Mouse (Mus musculus) NIH3T3 (cell line): ENCODE measurements around the gene Specc1.

ENCODE experiments used
- DNase-seq: peaks from one replicate; pipeline ENCODE4 v3.0.0-alpha.2; 2012; ENCODE audit warnings: low read depth

The Specc1 gene

GRCm38 (mm10) chr11:62177395-62178113 is 221.0 kb downstream of the Specc1 start:
- no peak for DNase-seq

GRCm38 (mm10) chr11:62180791-62181190 is 224.2 kb downstream of the Specc1 start:
- DNase-seq: no peak

GRCm38 (mm10) chr11:62184900-62185299 is 228.3 kb downstream of the Specc1 start:
- DNase-seq: peak; percentile 50

GRCm38 (mm10) chr11:62187074-62187473 is 230.5 kb downstream of the Specc1 start:
- DNase-seq: no peak

- DNase-seq: peak; percentile 48
Observed at GRCm38 (mm10) chr11:62192050-62192449, 235.5 kb downstream of the Specc1 start.

- DNase-seq: no peak
Observed at GRCm38 (mm10) chr11:62193116-62193515, 236.6 kb downstream of the Specc1 start.

- no peak for DNase-seq
Observed at GRCm38 (mm10) chr11:62194217-62194616, 237.7 kb downstream of the Specc1 start.

GRCm38 (mm10) chr11:62200901-62201512 is 244.4 kb downstream of the Specc1 start:
- DNase-seq: peak; percentile 49

- no peak for DNase-seq
Observed at GRCm38 (mm10) chr11:62202645-62203044, 246.1 kb downstream of the Specc1 start.

- DNase-seq: no peak
Observed at GRCm38 (mm10) chr11:62209111-62209510, 252.5 kb downstream of the Specc1 start.

- DNase-seq: no peak
Observed at GRCm38 (mm10) chr11:62209891-62210290, 253.3 kb downstream of the Specc1 start.

- no peak for DNase-seq
Observed at GRCm38 (mm10) chr11:62213384-62213989, 256.9 kb downstream of the Specc1 start.

- no peak for DNase-seq
Observed at GRCm38 (mm10) chr11:62215107-62215506, 258.5 kb downstream of the Specc1 start.

GRCm38 (mm10) chr11:62217751-62218150 is 261.2 kb downstream of the Specc1 start:
- peak; percentile 64 for DNase-seq

GRCm38 (mm10) chr11:62220756-62221510 is 264.4 kb downstream of the Specc1 start:
- peak; percentile 89 for DNase-seq

- no peak for DNase-seq
Observed at GRCm38 (mm10) chr11:62223416-62223815, 266.9 kb downstream of the Specc1 start.

GRCm38 (mm10) chr11:62223962-62224361 is 267.4 kb downstream of the Specc1 start:
- DNase-seq: peak; percentile 94

- peak; percentile 79 for DNase-seq
Observed at GRCm38 (mm10) chr11:62224797-62225196, 268.2 kb downstream of the Specc1 start.

- no peak for DNase-seq
Observed at GRCm38 (mm10) chr11:62240631-62241261, 284.2 kb downstream of the Specc1 start.

GRCm38 (mm10) chr11:62243871-62244270 is 287.3 kb downstream of the Specc1 start:
- peak; percentile 86 for DNase-seq

GRCm38 (mm10) chr11:62244471-62244870 is 287.9 kb downstream of the Specc1 start:
- DNase-seq: peak; percentile 79
